Comparison of ENCODE assay signal across 19 mouse cellular contexts in genomic region chr2:153917930-153918329, GRCm38 (mm10). TPM values are rescaled to one million over a fixed set of nuclear protein-coding genes. Genes with fewer than 3 reads are reported as not detected.
DNase-seq lines count a peak whose midpoint lies in the region; ATAC-seq lines count a peak whose summit lies in the region.
"Had no signal": no experiment of that assay in that cellular context is flagged by ENCODE, and none has a peak within 500 bp of the region (broad histone marks: within the 10 kb centered on the region; RNA-seq: fewer than 3 reads in every experiment).

TSS of gene Bpifb3 (plus strand) at chr2:153918230.

- peak within 1 kb of the TSS; percentile 30 for H3K27ac ChIP-seq in forebrain, embryonic 10.5 days
- H3K27ac ChIP-seq in forebrain, embryonic 12.5 days: no peak within 1 kb of the TSS
- H3K27ac ChIP-seq in midbrain, embryonic 10.5 days (replicated peaks): 0 out of 2 replicates have a peak within 1 kb of the TSS, but pooled peaks have one; percentile 18
- H3K27ac ChIP-seq in midbrain, embryonic 15.5 days: no peak within 1 kb of the TSS

- no peaks in the 10 kb centered on the region for H3K9me3 ChIP-seq in forebrain, embryonic 10.5 days
- no peaks in the 10 kb centered on the region for H3K9me3 ChIP-seq in forebrain, embryonic 12.5 days
- no peaks in the 10 kb centered on the region for H3K9me3 ChIP-seq in midbrain, embryonic 10.5 days (replicated peaks)
- no peaks in the 10 kb centered on the region for H3K9me3 ChIP-seq in midbrain, embryonic 15.5 days
- H3K9me3 ChIP-seq: G1E had no signal

- H3K4me1 ChIP-seq in forebrain, embryonic 10.5 days: peaks cover 10% of the 10 kb centered on the region
- H3K4me1 ChIP-seq in forebrain, embryonic 12.5 days: no peaks in the 10 kb centered on the region; the same call in 1 of the 2 replicates
- H3K4me1 ChIP-seq in midbrain, embryonic 10.5 days: peaks cover 10% of the 10 kb centered on the region
- no peaks in the 10 kb centered on the region for H3K4me1 ChIP-seq in midbrain, embryonic 15.5 days

- H3K27me3 ChIP-seq in forebrain, embryonic 10.5 days (ENCODE audit: poor library complexity, severe bottlenecking): no peaks in the 10 kb centered on the region
- no peaks in the 10 kb centered on the region for H3K27me3 ChIP-seq in forebrain, embryonic 12.5 days
- no peaks in the 10 kb centered on the region for H3K27me3 ChIP-seq in midbrain, embryonic 10.5 days (ENCODE audit: low read depth, poor library complexity, severe bottlenecking)
- no peaks in the 10 kb centered on the region for H3K27me3 ChIP-seq in midbrain, embryonic 15.5 days (replicated peaks)

- DNase-seq in forebrain, embryonic 10.5 days (ENCODE audit: extremely low spot score, low spot score): no peak
- no peak for DNase-seq in midbrain, embryonic 10.5 days (ENCODE audit: low spot score)
- DNase-seq: adrenal gland, adult 2 months; adrenal gland, adult 8-10 months; adrenal gland, postnatal 10 days; adrenal gland, postnatal 14 days; adrenal gland, postnatal 25 days; adrenal gland, postnatal 36 days; B cell, adult 2 months; cerebellum, adult 11 months; cerebellum, adult 11-12 months; cerebellum, adult 18-20 months had no signal

- H3K9ac ChIP-seq in forebrain, embryonic 12.5 days: no peak within 1 kb of the TSS; the same call in 1 of the 2 replicates
- no peak within 1 kb of the TSS for H3K9ac ChIP-seq in midbrain, embryonic 15.5 days

- H3K4me3 ChIP-seq in forebrain, embryonic 10.5 days: no peak within 1 kb of the TSS
- H3K4me3 ChIP-seq in forebrain, embryonic 12.5 days (replicated peaks): no peak within 1 kb of the TSS
- no peak within 1 kb of the TSS for H3K4me3 ChIP-seq in midbrain, embryonic 10.5 days
- no peak within 1 kb of the TSS for H3K4me3 ChIP-seq in midbrain, embryonic 15.5 days

- no peak within 1 kb of the TSS for H3K4me2 ChIP-seq in forebrain, embryonic 12.5 days
- H3K4me2 ChIP-seq in midbrain, embryonic 15.5 days: no peak within 1 kb of the TSS

- 61% methylated on average over 8 of the region's 8 CpGs for WGBS in forebrain, embryonic 10.5 days
- WGBS in forebrain, embryonic 12.5 days: 59% methylated on average over 8 of the region's 8 CpGs
- WGBS in midbrain, embryonic 10.5 days: 71% methylated on average over 8 of the region's 8 CpGs
- WGBS in midbrain, embryonic 15.5 days: 66% methylated on average over 8 of the region's 8 CpGs

- ATAC-seq in forebrain, embryonic 12.5 days (ENCODE audit: low FRiP score): no peak
- ATAC-seq in midbrain, embryonic 15.5 days (replicated peaks): no peak
- ATAC-seq: activated CD4-positive, CD25-positive, alpha-beta regulatory T cell, adult 4 months; CD4-positive, CD25-positive, alpha-beta regulatory T cell, adult 4 months; Patski had no signal

- no peaks in the 10 kb centered on the region for H3K36me3 ChIP-seq in forebrain, embryonic 10.5 days (replicated peaks)
- no peaks in the 10 kb centered on the region for H3K36me3 ChIP-seq in forebrain, embryonic 12.5 days (replicated peaks)
- H3K36me3 ChIP-seq in midbrain, embryonic 10.5 days: no peaks in the 10 kb centered on the region
- H3K36me3 ChIP-seq in midbrain, embryonic 15.5 days (replicated peaks): no peaks in the 10 kb centered on the region
- H3K36me3 ChIP-seq: G1E had no signal

RNA-seq across cellular contexts. Expression of gene Bpifb3, which starts in this region (rescaled TPM):
- polyA plus RNA-seq in forebrain, embryonic 10.5 days (2016; fragmentation: Nextera tagmentation; extraction: Ambion mirVana): not detected in 2 replicates
- not detected in 2 replicates for polyA plus RNA-seq in forebrain, embryonic 12.5 days (2016; fragmentation: Nextera tagmentation; extraction: Ambion mirVana)
- not detected in 2 replicates for polyA plus RNA-seq in midbrain, embryonic 10.5 days (2016; fragmentation: Nextera tagmentation; extraction: Ambion mirVana)
- not detected in 2 replicates for polyA plus RNA-seq in midbrain, embryonic 15.5 days (2015; fragmentation: Nextera tagmentation; extraction: Ambion mirVana)
- polyA plus RNA-seq: activated CD4-positive, CD25-positive, alpha-beta regulatory T cell, adult 4 months; adrenal gland, adult 2 months; C2C12; CD4-positive, CD25-positive, alpha-beta regulatory T cell, adult 4 months; G1E; Patski had no signal

Comparison
In these comparisons a context has a peak if more than half of its experiments do, and no peak if none do; other contexts are left out.
1. H3K27ac ChIP-seq: peak in forebrain, embryonic 10.5 days (single experiment) and midbrain, embryonic 10.5 days (single experiment); none in forebrain, embryonic 12.5 days (single experiment) and midbrain, embryonic 15.5 days (single experiment).